Mouse (Mus musculus): ENCODE measurements around the gene Tnfrsf14.

The Tnfrsf14 gene

DNA sequence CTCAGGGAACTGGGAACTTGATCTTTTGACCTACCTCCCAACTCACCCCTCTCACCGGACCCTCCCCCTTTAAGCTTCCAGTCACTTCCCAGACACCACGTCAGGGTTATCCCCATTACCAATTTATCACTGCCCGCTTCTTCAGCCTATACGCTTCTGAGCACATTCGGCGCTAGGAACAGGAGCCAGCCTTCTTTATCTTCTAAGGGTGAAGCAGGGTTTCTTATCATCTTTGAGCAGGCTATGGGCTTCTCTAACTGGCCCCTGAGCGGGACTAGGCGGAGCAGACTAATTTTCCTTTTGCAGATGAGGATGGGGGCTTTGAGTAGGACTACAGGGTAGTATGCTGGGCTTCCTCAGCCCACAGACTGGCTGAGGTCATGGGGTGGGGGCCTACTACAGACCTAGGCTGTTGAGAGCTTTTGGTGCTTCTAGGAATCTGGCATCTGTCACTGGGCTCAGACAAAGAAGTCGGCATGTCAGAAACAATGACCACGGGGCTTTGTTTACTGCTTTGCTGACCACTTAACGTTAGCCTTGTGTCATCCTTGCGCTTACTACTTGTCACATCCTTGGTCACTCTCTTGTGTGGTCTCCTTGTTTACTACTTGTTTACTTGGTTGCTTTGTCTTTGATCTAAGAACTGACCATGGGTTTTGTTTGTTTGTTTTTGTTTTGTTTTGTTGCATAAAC, at the start of gene Tnfrsf14:
Tnfrsf14 (minus strand) TSS at position 169 of the 693 bp plus-strand sequence.
- no peak for DNase-seq

DNA sequence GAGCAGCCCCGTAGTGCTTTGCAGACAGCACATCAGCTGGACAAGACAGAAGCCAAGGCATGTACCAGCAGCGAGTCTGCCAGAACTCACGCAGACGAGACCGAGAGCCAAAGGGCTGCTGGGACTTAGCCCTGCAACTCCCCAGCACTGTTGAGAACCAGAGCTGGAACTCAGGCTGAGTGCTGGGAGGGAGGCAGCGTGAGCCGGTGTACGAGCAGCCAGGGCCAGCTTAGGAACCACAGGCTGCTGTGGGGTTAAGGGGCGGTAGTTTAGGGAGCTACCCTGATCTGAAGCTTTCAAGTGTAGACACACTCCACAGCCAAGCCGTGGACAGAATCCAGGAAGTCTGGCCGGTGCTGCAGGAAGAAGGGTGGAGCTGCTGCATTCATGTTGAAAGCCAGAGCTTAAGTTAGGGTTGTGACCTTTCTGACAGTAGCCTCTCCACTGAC, 45.8 kb upstream of the Tnfrsf14 start:
- no peak for DNase-seq

DNA sequence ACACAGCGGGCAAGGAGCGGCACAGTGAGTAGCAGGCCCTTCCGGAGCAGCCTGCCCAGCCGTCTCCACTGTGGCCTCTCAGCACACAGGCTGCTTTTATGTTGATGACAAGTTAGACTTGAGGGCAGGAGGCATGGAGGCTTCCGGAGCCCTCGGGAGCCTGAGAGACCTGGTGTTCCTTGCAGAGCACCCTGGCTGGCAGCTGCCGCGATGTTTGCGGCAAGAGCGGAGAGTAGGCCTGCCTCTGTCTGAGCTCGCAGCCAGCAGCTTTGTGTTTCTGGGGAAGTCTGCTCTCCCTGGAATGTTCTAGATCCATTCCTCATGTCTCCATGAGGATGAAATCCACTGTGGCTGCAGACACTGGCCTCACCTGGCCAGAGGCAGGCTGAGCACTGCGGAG, 44.2 kb upstream of the Tnfrsf14 start:
- DNase-seq: no peak

DNA sequence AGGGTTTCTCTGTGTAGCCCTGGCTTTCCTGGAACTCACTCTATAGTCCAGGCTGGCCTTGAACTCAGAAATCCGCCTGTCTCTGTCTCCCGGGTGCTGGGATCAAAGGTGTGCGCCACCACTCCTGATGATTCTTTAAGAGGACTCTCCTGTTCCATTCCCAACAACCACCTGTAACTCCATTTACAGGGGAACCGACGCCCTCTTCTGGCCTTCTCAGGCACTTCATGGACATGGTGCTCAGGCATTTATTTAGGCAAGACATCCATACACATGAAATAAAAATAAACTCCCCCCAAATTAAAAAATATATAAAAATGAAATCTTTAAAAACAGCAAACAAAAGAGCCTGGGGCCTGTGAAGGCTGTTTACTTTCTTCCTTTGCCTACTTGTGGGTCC, 38.8 kb upstream of the Tnfrsf14 start:
- peak; percentile 72 for DNase-seq

DNA sequence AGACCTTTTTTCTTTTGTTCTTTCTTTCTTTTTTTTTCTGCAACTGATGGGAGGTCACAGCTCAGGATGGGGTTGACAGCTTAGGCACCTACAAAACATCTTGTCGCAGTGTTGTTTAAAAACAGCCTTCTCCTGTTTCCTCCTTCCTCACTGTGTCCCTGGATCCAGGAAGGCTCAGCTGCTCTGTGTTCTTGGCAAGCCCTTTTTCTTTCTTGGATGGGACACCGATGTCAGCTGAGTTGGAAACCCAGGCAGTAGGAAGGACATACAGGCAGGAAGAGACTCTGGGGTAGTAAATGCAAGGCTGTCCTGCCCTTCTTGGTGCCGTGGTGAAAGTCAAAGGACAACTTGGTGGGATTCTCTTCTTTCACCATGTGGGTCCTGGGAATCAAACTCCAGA, 37.5 kb upstream of the Tnfrsf14 start:
- DNase-seq: no peak

DNA sequence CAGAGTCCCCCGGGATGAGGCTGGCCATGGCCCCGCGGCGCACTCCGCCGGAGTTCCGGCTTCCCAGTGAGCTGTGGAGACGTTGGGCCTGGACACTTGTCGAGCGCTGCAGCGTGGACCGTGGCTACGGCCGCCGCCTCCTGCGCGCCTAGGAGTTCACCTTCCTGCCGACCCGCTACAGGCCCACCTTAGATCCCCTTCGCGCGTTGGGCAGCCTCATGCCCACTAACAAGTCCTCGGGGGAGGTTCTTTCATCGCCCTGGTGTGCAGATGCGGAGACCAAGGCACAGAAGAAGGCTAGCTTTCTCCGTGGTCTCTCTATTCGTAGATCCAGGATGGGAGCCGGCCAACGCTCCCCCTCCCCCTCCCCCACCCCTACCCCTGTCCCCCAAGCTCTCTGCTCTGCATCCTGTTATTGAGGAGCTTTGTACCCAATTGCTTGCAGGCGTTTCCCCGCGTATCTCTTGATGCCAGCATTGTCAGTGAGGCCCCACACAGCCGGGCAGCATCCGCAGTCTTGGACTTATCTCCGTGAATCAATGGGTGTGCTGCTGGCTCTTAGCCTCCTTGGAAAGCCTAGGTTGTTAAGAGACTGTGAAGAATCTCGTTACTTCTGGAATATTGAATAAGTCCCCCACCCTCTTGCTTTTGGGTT, 36.3 kb upstream of the Tnfrsf14 start:
- DNase-seq: no peak

DNA sequence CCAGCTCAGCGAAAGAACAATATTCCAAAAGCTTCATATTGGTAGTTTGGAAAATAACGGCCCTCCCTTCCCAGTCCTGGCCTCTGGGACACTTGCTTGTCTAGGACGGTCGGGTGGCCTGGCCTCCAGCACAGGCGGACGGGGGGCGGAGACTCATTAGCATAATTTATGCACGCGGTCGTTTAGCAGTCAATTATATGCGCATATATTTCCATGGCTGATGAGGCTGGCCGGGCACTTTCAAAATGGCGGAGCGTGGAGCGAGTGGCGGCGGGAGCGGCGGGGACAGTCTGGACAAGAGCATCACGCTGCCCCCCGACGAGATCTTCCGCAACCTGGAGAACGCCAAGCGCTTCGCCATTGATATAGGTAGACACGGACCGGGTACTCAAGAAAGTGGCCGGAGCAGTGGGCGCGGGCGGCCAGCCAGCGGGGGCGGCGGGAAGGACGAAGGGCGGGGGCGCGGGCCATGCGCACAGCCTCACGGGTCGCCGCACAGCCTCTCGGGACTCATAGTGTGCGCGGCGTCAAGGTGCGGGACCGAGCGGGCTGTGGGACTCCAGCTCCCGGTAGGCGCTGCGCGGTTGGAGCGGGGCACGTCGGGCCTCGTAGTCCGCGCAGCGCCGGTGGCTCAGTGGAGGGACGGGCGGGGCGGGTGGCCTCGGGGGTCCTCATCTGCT, 35.7 kb upstream of the Tnfrsf14 start, which contains the start of gene Pank4:
Pank4 (plus strand) TSS at position 223 of the 680 bp plus-strand sequence.
- peak; percentile 87 for DNase-seq

DNA sequence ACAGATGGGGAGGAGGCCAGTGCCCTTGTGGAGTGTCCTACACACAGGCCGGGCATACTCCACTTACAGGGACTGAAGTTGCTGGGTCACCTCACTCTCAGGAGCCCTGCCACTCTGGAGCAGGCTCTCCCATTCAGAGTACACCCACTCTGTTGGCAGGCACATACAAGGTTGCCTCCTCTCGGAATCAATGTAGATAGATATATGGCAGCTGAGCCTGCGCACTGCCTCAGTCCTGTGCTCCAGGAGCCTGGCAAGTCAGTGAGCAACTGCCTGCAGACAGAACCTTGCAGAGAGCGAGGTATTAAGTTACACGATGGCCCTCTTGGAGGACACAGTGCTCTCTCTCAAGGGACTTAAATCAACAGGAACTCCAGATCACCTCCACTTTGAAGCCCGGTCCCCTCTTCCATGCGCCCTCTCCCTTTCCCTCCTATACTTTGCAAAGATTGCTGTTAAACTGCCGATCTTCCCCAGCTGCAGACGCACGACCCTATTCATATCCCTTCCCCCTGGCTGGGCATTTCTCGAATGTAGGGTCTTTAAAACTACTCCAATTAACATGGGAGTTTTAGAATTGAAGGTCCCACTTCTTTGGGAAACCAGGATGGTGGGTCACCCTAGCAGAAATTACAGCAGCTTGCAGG, 35.0 kb upstream of the Tnfrsf14 start:
- DNase-seq: no peak

DNA sequence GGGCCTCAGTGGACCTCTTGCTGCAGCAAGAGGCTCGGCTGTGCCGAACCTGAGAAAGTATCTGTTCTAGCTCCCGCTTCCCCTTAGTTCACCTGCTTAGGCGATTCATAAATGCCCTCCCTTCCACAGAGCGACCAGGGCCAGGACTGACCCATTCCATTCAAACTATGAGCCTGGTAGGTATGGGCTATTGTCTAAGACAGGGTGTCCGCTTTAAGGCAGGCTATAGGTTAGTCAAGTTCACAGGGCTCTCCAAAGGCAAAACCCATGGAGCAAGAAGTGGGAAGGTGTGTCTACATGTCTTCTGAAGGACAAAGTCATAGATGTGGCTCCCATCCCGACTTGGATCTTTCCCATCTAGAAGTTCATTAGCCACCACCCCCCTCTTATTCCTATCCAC, 34.3 kb upstream of the Tnfrsf14 start:
- DNase-seq: no peak

DNA sequence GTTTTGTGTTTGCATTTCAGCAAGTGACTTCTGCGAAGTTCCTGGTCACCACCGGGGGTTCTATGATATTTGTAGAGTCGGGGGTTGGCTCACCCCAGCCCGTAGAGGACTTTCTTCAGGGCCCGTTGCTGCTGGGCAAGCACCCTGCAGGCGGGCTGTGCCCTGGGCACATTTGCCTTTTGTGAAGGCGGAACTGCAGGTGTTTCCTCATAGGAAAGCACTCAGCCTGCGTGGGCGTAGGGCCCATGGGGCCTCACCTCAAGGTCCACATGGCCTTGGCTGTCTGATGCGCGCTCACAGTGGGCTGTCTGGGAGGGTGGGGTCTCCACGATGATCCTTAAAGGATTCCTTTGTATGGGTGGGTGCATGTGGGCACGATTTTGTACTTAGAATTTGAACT, 33.5 kb upstream of the Tnfrsf14 start:
- DNase-seq: no peak

DNA sequence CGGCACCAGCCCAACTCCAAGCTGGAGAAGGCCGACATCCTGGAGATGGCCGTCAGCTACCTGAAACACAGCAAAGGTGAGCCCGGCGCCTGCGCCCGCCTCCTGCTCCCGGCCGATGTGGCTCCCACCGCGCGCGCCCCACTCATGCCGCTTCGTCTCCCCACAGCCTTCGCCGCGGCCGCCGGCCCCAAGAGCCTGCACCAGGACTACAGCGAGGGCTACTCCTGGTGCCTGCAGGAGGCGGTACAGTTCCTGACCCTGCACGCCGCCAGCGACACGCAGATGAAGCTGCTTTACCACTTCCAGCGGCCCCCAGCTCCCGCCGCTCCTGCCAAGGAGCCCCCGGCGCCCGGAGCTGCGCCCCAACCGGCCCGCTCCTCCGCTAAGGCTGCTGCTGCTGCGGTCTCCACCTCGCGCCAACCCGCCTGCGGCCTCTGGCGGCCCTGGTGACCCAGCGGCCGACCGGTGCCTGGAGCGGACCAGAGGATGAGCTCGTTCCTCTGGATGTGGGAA, 32.9 kb upstream of the Tnfrsf14 start:
- DNase-seq: peak; percentile 38

DNA sequence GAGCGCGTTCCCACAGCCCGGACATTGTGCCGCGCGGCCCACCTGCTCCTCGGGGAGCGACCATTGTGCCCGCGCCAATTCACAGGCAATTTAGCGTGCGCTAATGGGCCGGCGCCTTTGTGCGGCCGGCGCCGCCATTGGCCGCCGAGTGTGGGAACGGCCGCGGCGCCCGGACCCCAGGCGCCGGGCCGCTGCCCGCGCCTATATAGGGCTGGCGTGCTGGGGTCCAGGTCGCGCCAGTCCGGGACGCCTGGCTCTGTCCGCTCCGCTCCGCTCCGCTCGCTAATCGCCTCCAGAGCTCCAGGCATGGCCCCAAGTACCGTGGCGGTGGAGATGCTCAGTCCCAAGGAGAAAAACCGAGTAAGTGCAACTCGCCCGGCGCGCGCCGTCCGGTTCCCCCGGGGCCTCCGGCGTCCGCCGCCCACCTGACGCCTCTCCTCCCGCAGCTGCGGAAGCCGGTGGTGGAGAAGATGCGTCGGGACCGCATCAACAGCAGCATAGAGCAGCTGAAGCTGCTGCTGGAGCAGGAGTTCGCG, 32.4 kb upstream of the Tnfrsf14 start, which contains the start of gene Hes5:
Hes5 (plus strand) TSS at position 234 of the 536 bp plus-strand sequence.
- DNase-seq: peak; percentile 65

DNA sequence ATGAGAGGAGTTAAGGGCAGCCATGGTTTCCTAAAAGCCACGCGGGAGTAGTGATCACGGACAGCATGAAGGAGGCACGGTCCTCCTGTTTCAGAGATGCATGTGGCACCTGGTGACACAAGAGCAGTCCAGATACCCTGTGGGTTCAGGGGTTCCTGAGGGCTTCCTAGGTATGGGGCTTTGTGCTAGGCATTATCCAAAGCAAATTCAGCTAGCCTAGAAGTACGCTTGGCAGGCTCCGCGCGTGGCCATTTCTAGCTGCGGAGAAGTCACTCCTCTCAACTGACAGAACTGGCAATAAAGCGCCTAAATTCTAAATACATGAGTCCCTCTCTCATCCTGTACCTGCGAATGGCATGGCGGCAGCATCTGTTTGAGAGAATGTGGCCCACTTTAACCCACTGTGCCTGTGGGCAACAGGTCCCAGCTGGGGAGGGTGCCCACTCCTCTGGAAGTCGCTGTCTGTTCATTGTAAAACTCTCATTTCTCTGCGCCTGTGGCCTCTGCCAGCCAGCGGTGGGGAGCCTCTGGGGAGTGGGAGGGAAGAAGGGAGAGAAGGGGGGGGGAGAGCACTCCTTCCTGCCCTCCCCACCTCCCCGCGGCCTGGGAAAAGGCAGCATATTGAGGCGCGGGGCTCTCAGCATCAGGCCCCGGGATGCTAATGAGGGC, 31.8 kb upstream of the Tnfrsf14 start:
- DNase-seq: no peak

DNA sequence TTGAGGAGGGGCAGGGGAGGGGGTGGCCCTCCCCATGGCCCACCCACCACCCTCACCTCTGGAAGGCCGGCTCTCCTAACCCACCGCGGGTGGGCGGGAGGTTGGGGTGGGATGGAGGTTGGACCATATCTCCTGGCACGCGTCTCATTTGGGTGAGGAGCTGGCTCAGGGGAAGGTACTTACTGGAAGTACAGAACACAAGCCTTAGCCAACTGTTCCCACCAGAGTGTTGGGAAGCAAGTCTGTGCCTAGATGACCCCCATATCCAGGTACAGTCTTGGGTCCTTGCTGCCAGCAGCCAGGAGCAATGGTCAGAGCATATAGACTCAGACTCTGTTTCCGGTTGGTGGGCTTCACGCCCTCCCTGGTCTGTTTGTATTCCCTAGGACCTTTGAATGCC, 30.3 kb upstream of the Tnfrsf14 start:
- no peak for DNase-seq

DNA sequence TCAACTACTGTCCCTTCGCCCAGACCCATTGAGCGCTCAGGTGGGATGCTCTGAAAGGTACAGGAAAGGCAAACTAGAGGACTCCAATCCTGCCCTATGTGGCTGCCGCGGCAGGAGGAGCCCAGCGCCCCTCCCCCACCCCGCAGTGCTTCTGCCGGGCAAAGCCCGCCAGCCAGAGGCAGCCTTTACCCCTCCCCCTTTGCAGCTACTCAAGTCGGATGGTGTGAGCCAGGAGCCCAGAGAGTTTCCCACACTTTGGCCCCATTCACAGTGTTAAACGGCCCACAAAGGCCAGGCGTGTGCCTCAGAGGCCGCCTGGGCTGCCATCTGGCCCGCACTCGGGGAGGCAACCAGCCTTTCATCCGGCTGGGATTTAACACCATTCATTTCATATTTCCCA, 29.8 kb upstream of the Tnfrsf14 start:
- DNase-seq: peak; percentile 75

DNA sequence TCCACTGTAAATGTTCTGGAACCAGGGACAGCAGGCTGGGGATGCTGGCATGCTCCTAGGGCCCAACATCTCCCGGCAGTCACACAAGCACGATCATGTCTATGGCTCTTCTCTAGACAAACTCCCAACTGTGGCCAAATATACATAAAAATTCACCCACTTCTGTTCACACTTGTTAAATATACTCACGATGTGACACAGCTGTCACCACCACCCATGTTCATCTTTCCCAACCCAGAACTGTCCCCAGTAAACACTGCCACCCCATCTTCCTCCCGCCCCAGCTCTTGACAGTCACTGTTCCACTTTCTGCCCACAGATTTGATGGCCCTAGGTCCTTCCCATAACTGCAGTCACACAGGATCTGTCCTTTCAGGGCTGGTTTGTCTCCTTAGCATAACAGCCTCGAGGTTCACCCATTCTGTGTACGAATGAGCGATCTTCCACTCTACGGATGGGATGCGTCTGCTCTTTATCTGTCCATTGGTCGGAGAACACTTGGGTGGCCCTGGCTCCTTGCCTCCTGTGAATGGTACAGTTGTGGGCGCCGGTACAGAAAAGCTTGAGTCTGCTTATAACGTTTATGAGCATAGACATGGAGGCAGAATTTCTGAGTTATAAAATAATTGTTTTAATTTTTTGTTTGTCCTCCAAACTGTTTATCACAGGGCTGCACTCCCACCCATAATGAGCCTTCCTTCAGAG, 29.1 kb upstream of the Tnfrsf14 start:
- no peak for DNase-seq

DNA sequence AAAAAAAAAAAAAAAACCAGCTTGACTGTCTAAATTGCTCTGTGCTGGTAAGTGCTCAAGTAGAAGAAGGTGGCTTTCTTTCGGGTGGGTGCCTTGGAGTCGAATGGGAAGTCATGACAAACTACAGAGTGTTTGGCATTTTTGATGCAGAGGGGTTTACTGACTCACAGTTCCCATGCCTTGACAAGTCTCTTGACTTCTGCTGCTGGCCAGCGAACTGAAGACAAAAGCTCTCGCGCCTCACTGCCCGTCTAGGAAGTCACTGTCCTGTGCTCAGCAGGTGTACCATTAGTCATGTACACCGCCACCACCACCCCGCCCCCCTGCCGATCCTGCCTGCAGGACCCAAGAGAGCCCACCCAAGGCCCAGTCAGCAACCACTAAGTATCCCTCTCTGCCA, 28.2 kb upstream of the Tnfrsf14 start:
- DNase-seq: no peak

DNA sequence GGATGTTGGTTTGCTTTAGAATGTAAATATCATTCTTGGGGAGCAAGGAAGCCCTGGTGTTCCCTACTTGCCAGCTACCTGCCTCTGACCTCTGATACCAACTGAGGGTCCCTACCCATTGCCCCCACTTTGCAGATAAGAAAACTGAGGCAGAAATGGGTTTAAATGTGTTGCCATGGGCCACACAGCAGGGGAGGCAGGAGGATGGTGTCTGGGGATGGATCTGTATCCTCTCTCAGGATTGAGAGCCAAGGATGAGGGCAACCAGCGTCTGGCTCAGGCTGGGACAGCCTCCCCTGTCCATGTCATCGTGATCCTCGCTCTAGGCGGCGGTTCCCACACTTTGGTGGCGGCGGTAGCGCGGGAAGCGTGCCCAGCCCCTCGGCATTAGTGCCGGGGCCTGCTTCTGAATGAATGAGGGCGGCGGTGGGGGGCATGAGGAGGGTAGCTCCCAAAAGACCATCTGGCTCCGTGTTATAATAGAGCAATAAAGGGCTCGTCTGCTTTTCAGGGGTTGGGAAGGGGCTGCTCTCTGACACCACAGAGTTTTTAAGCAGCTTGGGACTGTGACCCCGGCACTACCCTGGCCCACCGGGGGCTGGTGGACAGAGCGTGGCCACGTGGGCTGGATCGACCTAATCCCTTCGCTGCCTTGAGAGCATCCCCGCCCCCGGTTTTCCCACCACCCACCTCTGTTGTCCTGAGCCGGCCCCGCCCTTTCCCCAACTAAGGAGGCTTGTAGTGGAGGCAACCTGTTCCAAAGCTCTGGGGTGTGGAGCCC, 24.3 kb upstream of the Tnfrsf14 start:
- peak; percentile 47 for DNase-seq

DNA sequence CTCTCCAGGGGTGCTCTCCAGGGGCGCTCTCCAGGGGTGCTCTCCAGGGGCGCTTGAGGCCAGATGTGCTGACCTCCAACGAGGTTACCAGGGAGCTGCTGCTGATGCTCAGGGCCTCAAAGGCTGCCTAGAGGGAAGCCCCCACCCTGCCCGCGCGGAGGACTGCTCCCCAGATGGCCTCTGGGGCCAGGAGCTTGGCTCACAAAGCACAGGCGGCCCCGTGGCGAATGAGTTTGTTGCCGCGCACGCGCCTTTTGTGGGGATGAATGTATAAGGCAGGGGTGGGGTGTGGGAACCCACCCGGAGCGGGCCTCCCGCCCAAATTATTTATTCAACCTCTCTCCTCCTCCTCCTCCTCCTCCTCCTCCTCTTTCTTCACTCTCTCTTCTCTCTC, 21.2 kb upstream of the Tnfrsf14 start:
- no peak for DNase-seq

DNA sequence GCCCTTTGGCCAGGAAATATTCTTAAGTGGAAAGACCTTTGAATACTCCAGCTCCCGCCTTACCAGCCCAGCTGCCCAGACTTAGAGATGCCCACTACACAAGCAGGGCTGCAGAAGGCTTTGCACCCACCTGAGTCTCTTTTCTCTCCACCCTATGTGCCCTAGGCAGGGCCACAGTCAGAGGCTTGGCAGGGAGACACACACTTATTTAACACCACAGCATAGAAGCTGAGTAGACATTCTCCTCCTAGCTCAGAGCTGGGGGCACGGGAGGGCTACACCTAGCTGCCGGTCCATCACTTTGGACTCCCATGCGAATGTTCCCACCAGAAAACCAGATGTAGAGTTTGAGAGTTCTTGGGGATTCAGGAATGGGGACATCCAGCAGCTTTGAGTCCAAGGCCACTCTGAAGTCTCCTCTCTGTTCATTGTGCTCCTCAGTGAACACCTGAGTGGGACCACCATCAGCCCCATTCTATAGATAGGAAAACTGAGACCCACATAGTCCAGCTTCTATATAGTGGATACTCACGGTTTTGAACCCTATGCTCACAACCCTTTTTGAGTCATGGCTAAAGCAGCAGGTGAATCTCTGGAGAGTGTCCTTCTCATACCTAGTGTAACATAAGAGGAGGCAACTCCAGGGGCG, 20.7 kb upstream of the Tnfrsf14 start:
- DNase-seq: no peak
